Mouse (Mus musculus) CH12.LX (cell line): ENCODE data around the gene Itsn1. TPM values are rescaled to one million over a fixed set of nuclear protein-coding genes. Genes with fewer than 3 reads are reported as not detected.

Experiments used
- DNase-seq: peaks from one replicate; pipeline ENCODE4 v3.0.0-alpha.2; 2013; ENCODE audit errors: extremely low read depth
- H3K27ac ChIP-seq: 2 replicates; pipeline ENCODE4 v1.5.1; 2012; ENCODE audit warnings: low read depth, mild to moderate bottlenecking, control low read depth, moderate library complexity; ENCODE audit not compliant: insufficient read depth
- H3K27me3 ChIP-seq: replicated peaks from 2 replicates; pipeline ENCODE3; 2012; ENCODE audit warnings: inconsistent platforms
- H3K36me3 ChIP-seq, 2 experiments: replicated peaks in 1 of 2; 2 replicates each; pipeline versions ENCODE3 to v1.6.1; 2012; ENCODE audit warnings: inconsistent platforms in 1 of 2, low read length in 1 of 2, mild to moderate bottlenecking in 1 of 2, mixed read lengths in 1 of 2, moderate library complexity in 1 of 2; ENCODE audit not compliant: control insufficient read depth in 1 of 2, insufficient read depth in 1 of 2
- H3K4me1 ChIP-seq, 2 experiments: 2 replicates each; pipeline ENCODE4 v1.6.1; 2012; ENCODE audit warnings: inconsistent platforms in 1 of 2, moderate library complexity in 1 of 2; ENCODE audit not compliant: insufficient read depth in 2 of 2, control insufficient read depth in 1 of 2
- H3K4me2 ChIP-seq: 2 replicates; pipeline ENCODE4 v1.6.1; 2012; ENCODE audit warnings: low read depth, mild to moderate bottlenecking, control low read depth; ENCODE audit not compliant: poor library complexity, insufficient read depth, severe bottlenecking
- H3K4me3 ChIP-seq, 3 experiments: fragments of 150-350 bp in 1 of 3; sonication (generic) in 1 of 3; replicated peaks in 1 of 3; 2 replicates each; pipeline versions ENCODE3 to v1.5.1; 2011 to 2012; ENCODE audit warnings: low read depth in 2 of 3, low read length in 2 of 3, mild to moderate bottlenecking in 2 of 3, moderate library complexity in 2 of 3, control low read depth in 1 of 3, improper control_type of control experiment in 1 of 3, inconsistent platforms in 1 of 3, mixed read lengths in 1 of 3; ENCODE audit not compliant: poor library complexity in 1 of 3
- H3K79me2 ChIP-seq: replicated peaks from 2 replicates; pipeline ENCODE4 v1.6.1; 2012; ENCODE audit warnings: mild to moderate bottlenecking, moderate library complexity; ENCODE audit not compliant: control insufficient read depth, poor library complexity, insufficient read depth, severe bottlenecking; ENCODE audit errors: extremely low read depth
- H3K9ac ChIP-seq: 2 replicates; pipeline ENCODE4 v1.6.1; 2012; ENCODE audit warnings: low read depth, mild to moderate bottlenecking, control low read depth, moderate library complexity; ENCODE audit not compliant: insufficient read depth
- H3K9me3 ChIP-seq: replicated peaks from 2 replicates; pipeline ENCODE3; 2012; ENCODE audit warnings: low read length, inconsistent platforms, mixed read lengths
- CHD1 ChIP-seq: IDR thresholded peaks from 2 replicates; pipeline ENCODE4 v1.6.1; 2012; ENCODE audit warnings: low read depth, low read length, improper control_type of control experiment, inconsistent platforms
- CHD2 ChIP-seq: IDR thresholded peaks from 2 replicates; pipeline ENCODE4 v1.6.1; 2011; ENCODE audit warnings: low read length, improper control_type of control experiment
- CTCF ChIP-seq, 2 experiments: IDR thresholded peaks in 1 of 2; conservative IDR thresholded peaks in 1 of 2; 2 replicates each; pipeline ENCODE4 v1.5.1; 2011 to 2012; ENCODE audit warnings: low read depth in 2 of 2, low read length in 2 of 2, improper control_type of control experiment in 1 of 2, inconsistent platforms in 1 of 2, mild to moderate bottlenecking in 1 of 2, moderate library complexity in 1 of 2
- E2F4 ChIP-seq: IDR thresholded peaks from 2 replicates; pipeline ENCODE4 v1.6.1; 2011; ENCODE audit warnings: low read depth, low read length, improper control_type of control experiment; ENCODE audit not compliant: insufficient replicate concordance
- EP300 ChIP-seq: IDR thresholded peaks from 2 replicates; pipeline ENCODE4 v1.6.1; 2011; ENCODE audit warnings: low read length, improper control_type of control experiment
- ETS1 ChIP-seq: conservative IDR thresholded peaks from 2 replicates; pipeline ENCODE4 v1.6.1; 2012; ENCODE audit warnings: low read depth, mild to moderate bottlenecking, inconsistent platforms, low read length, improper control_type of control experiment, moderate library complexity
- HCFC1 ChIP-seq: IDR thresholded peaks from 2 replicates; pipeline ENCODE4 v1.6.1; 2012; ENCODE audit warnings: low read depth, mild to moderate bottlenecking, inconsistent platforms, low read length, improper control_type of control experiment
- JUND ChIP-seq: conservative IDR thresholded peaks from 2 replicates; pipeline ENCODE4 v1.6.1; 2011; ENCODE audit warnings: low read depth, low read length, improper control_type of control experiment
- MAX ChIP-seq: IDR thresholded peaks from 2 replicates; pipeline ENCODE4 v1.6.1; 2011; ENCODE audit warnings: low read length, improper control_type of control experiment
- MXI1 ChIP-seq: IDR thresholded peaks from 2 replicates; pipeline ENCODE4 v1.6.1; 2011; ENCODE audit warnings: mild to moderate bottlenecking, low read depth, low read length, improper control_type of control experiment
- NRF1 ChIP-seq: IDR thresholded peaks from 2 replicates; pipeline ENCODE4 v1.6.1; 2014; ENCODE audit warnings: low read depth, mild to moderate bottlenecking, inconsistent platforms, low read length, improper control_type of control experiment, moderate library complexity
- PAX5 ChIP-seq: IDR thresholded peaks from 2 replicates; pipeline ENCODE4 v1.6.1; 2012; ENCODE audit warnings: low read length, inconsistent platforms, mixed read lengths
- RAD21 ChIP-seq: IDR thresholded peaks from 2 replicates; pipeline ENCODE4 v1.6.1; 2011; ENCODE audit warnings: low read depth, mild to moderate bottlenecking, low read length, improper control_type of control experiment, moderate library complexity
- RCOR1 ChIP-seq: conservative IDR thresholded peaks from 2 replicates; pipeline ENCODE4 v1.6.1; 2012; ENCODE audit warnings: low read depth, mild to moderate bottlenecking, inconsistent platforms, low read length, improper control_type of control experiment
- SIN3A ChIP-seq: IDR thresholded peaks from 2 replicates; pipeline ENCODE4 v1.6.1; 2012; ENCODE audit warnings: low read length, improper control_type of control experiment, inconsistent platforms
- TBP ChIP-seq: conservative IDR thresholded peaks from 2 replicates; pipeline ENCODE4 v1.6.1; 2011; ENCODE audit warnings: low read depth, low read length, improper control_type of control experiment
- USF1 ChIP-seq: IDR thresholded peaks from 2 replicates; pipeline ENCODE4 v1.6.1; 2014; ENCODE audit warnings: low read depth, mild to moderate bottlenecking, inconsistent platforms, low read length, improper control_type of control experiment
- ZC3H11A ChIP-seq: IDR thresholded peaks from 2 replicates; pipeline ENCODE4 v1.6.1; 2012; ENCODE audit warnings: low read depth, mild to moderate bottlenecking, inconsistent platforms, low read length, improper control_type of control experiment
- ZMIZ1 ChIP-seq: IDR thresholded peaks from 2 replicates; pipeline ENCODE4 v1.6.1; 2012; ENCODE audit warnings: low read depth, mild to moderate bottlenecking, inconsistent platforms, low read length, improper control_type of control experiment
- dilution Hi-C: fragments of 300-500 bp; cut with MboI; formaldehyde crosslinking; loops from 2 replicates; pipeline ENCODE4 v1.14.3; 2020; ENCODE audit warnings: low sequenced_read_pairs; ENCODE audit not compliant: extremely low pct_unique_long_range_greater_than_20kb, extremely low pct_ligation_motif_present
- in situ Hi-C: fragments of 300-500 bp; cut with MboI; formaldehyde crosslinking; loops from 3 replicates; pipeline ENCODE4 v1.14.3; 2019; ENCODE audit warnings: low sequenced_read_pairs, low pct_ligation_motif_present, low pct_unique_long_range_greater_than_20kb, mixed read lengths
- polyA plus RNA-seq: library from polyadenylated mRNA; unstranded; fragments of >175 nt; gene quantifications from 2 replicates; pipeline ENCODE4 v1.2.1, GENCODE M21; 2012; ENCODE audit warnings: low read depth; ENCODE audit not compliant: insufficient read length
- total RNA-seq, 2 experiments: library from RNA; depleted of rRNA; stranded (reverse); fragments of 300-350 nt in 1 of 2; fragments of >200 nt in 1 of 2; gene quantifications; 2 replicates each; pipeline ENCODE4 v1.2.3; 2012 to 2014

Itsn1 gene
- total and polyA plus RNA-seq, 3 experiments: 32.5 to 54.5 (median 46.3) TPM

DNA sequence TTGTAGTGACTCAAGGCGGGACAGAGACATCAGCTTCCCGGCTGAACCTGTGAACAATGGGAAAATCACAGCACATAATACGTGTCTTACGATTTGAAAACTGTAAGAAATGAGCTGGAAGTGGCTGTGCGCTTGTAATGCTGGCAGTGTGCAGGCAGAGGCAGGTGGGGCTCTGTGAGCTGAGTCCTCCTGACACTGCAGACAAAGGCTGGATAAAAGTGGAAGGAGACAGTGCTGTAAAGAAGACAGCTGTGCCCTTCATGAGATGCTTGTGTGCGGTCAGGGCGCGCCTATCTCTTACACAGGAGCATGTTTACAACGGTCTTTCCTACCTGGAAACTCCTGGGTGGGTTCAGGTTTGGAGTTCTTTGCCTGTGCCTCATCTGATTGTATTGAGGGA lies 32.1 kb downstream of the Itsn1 start:
- TF ChIP-seq ETS1: no peak
- TF ChIP-seq EP300: no peak
- TF ChIP-seq CHD2: no peak
- no peak for TF ChIP-seq MXI1
- no peak for TF ChIP-seq RAD21
- TF ChIP-seq SIN3A: no peak
- no peak for TF ChIP-seq RCOR1
- no peaks in the 10 kb centered on the region for H3K9me3 ChIP-seq
- peaks cover 0 to 11% of the 10 kb centered on the region in 2 experiments; a peak in 1 of 4 replicates for H3K4me1 ChIP-seq
- in situ Hi-C loops: no loop called here
- peaks cover 5% of the 10 kb centered on the region; the same call in 1 of the 2 replicates for H3K79me2 ChIP-seq
- no peak overlapping the region for H3K9ac ChIP-seq
- no peak overlapping the region for H3K27ac ChIP-seq
- H3K4me2 ChIP-seq: no peak overlapping the region
- dilution Hi-C loops: no loop called here
- no peak for DNase-seq
- no peaks in the 10 kb centered on the region for H3K27me3 ChIP-seq
- no peak overlapping the region for H3K4me3 ChIP-seq
- peaks cover 4 to 32% of the 10 kb centered on the region in 2 experiments for H3K36me3 ChIP-seq

- dilution Hi-C loops: no loop called here
Measured at GRCm38 (mm10) chr16:91761761-91762160, 32.7 kb downstream of the Itsn1 start.

DNA sequence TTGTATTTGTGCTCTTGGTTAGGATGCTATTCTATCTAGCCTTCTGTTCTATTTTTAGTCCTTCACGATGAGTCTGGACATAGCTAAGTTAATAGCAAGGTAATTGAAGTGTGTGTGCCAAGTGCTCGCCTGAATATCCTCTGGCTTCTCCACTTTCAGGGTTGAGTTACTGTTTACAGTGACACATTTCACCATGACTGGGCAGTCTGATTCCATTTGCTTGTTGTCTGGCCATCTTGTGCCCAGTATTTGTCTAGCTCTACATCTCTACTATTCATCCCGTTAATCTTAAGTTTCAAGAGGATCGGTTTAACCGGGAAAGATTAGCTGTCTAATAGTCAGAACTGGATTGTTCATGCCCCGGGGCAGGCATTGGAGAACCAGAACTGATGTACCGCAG lies 33.4 kb downstream of the Itsn1 start:
- in situ Hi-C loops: no loop called here
- Histone ChIP-seq H3K4me1 (peaks cover 0 to 24% of the 10 kb centered on the region in 2 experiments; a peak in 2 of 4 replicates), H3K9ac (no peak overlapping the region), H3K27ac (no peak overlapping the region), H3K4me2 (no peak overlapping the region), H3K36me3 (peaks cover 4 to 21% of the 10 kb centered on the region in 2 experiments), H3K79me2 (peaks cover 8% of the 10 kb centered on the region), H3K4me3 (no peak overlapping the region), H3K9me3 (no peaks in the 10 kb centered on the region), H3K27me3 (no peaks in the 10 kb centered on the region)
- no peak for DNase-seq
- dilution Hi-C loops: no loop called here
- TF ChIP-seq CTCF (conservative IDR thresholded peaks at IDR 0.05 in 1 of 2, IDR thresholded peaks at IDR 0.05 in 1 of 2; ENCODE audit: low read depth in 2 of 2, low read length in 2 of 2) (no peak), E2F4 (no peak)
- TF ChIP-seq, all 38 proteins: peak for 0

More at GRCm38 (mm10) chr16:91761761-91762160, 32.7 kb downstream of the Itsn1 start:
- Histone ChIP-seq H3K79me2 (peaks cover 8% of the 10 kb centered on the region), H3K36me3 (peaks cover 4 to 27% of the 10 kb centered on the region in 2 experiments), H3K27me3 (no peaks in the 10 kb centered on the region), H3K9ac (no peak overlapping the region), H3K27ac (no peak overlapping the region), H3K9me3 (no peaks in the 10 kb centered on the region), H3K4me2 (no peak overlapping the region), H3K4me1 (peaks cover 0 to 17% of the 10 kb centered on the region in 2 experiments; a peak in 2 of 4 replicates), H3K4me3 (no peak overlapping the region)
- DNase-seq: no peak
- no peak for TF ChIP-seq MAX
- no peak for TF ChIP-seq USF1
- TF ChIP-seq NRF1: no peak
- no peak for TF ChIP-seq JUND
- no peak for TF ChIP-seq ZC3H11A
- no peak for TF ChIP-seq TBP
- no peak for TF ChIP-seq PAX5
- TF ChIP-seq ETS1: no peak
- TF ChIP-seq ZMIZ1: no peak
- no peak for TF ChIP-seq HCFC1
- no peak for TF ChIP-seq CHD1
- no peak for TF ChIP-seq E2F4
- in situ Hi-C loops: no loop called here
